Mouse (Mus musculus) lung, embryonic 14.5 days (tissue): Measurements from ENCODE around the gene Spaar. TPM values are rescaled to one million over a fixed set of nuclear protein-coding genes. Genes with fewer than 3 reads are reported as not detected.
A peak's percentile ranks its signal among the peaks of the same experiment; 100 is the strongest.

Experiments
- ATAC-seq: fragments of 200-750 bp; cut with Nextera tagmentation; 2 replicates; pipeline ENCODE4 v1.8.0; 2017; ENCODE audit warnings: mild to moderate bottlenecking, moderate TSS enrichment, moderate library complexity; ENCODE audit not compliant: insufficient read depth
- DNase-seq: peaks from one replicate; pipeline ENCODE4 v3.0.0-alpha.2; 2015
- H3K27ac ChIP-seq: fragments of 300-500 bp; sonication (generic); 2 replicates; pipeline ENCODE4 v1.5.1; 2014; ENCODE audit warnings: low read depth, mild to moderate bottlenecking, moderate library complexity
- H3K27me3 ChIP-seq: fragments of 300-500 bp; sonication (generic); 2 replicates; pipeline ENCODE4 v1.6.1; 2014; ENCODE audit warnings: low read length, control low read depth; ENCODE audit not compliant: insufficient read depth
- H3K36me3 ChIP-seq: fragments of 300-500 bp; sonication (generic); 2 replicates; pipeline ENCODE4 v1.6.1; 2014; ENCODE audit warnings: control low read depth; ENCODE audit not compliant: insufficient read depth
- H3K4me1 ChIP-seq: fragments of 300-500 bp; sonication (generic); 2 replicates; pipeline ENCODE4 v1.6.1; 2014; ENCODE audit warnings: antibody characterized with exemption, control low read depth; ENCODE audit not compliant: insufficient read depth
- H3K4me2 ChIP-seq: fragments of 300-500 bp; sonication (generic); 2 replicates; pipeline ENCODE4 v1.6.1; 2014; ENCODE audit warnings: mild to moderate bottlenecking
- H3K4me3 ChIP-seq: fragments of 300-500 bp; sonication (generic); 2 replicates; pipeline ENCODE4 v1.5.1; 2014; ENCODE audit warnings: low read depth, low read length
- H3K9ac ChIP-seq: fragments of 300-500 bp; sonication (generic); 2 replicates; pipeline ENCODE4 v1.6.1; 2014
- H3K9me3 ChIP-seq: fragments of 300-500 bp; sonication (generic); 2 replicates; pipeline ENCODE4 v1.6.1; 2016; ENCODE audit warnings: low read depth, low read length, control low read depth
- CTCF ChIP-seq: IDR thresholded peaks from 2 replicates; pipeline ENCODE4 v1.5.1; 2016; ENCODE audit warnings: antibody characterized with exemption, low read depth
- WGBS: fragments of 180-500 bp; shearing (Covaris S2); extraction: QIAGEN DNeasy Blood & Tissue Kit; methylation state at CpG from one replicate; pipeline ENCODE4 v1.1.7; 2014; 5-methylcytosine and 5-hydroxymethylcytosine counted together
- polyA plus RNA-seq: library from polyadenylated mRNA; unstranded; fragments of >200 nt; fragmentation: Nextera tagmentation; extraction: Ambion mirVana; gene quantifications from 2 replicates; pipeline ENCODE4 v1.2.1, GENCODE M21; 2014

The Spaar gene
- polyA plus RNA-seq: 0.28 and 0.38 TPM in 2 replicates

GRCm38 (mm10) chr4:43729794-43730550 lies at the start of gene Spaar:
Gene Spaar, plus strand, starts transcription at chr4:43730034.
- Histone ChIP-seq H3K27ac (peak within 1 kb of the TSS; percentile 54), H3K9ac (no peak within 1 kb of the TSS), H3K4me3 (no peak within 1 kb of the TSS), H3K27me3 (no peaks in the 10 kb centered on the region), H3K4me2 (0 out of 2 replicates have a peak within 1 kb of the TSS, but pooled peaks have one; percentile 5), H3K36me3 (no peaks in the 10 kb centered on the region), H3K4me1 (peaks cover 25% of the 10 kb centered on the region), H3K9me3 (no peaks in the 10 kb centered on the region)
- 43% methylated on average over 14 of the region's 14 CpGs for WGBS
- ATAC-seq (0 out of 2 replicates have a peak, but pooled peaks have one; percentile 9), DNase-seq (peak; percentile 13)
- no peak for TF ChIP-seq CTCF

- no peaks in the 10 kb centered on the region for H3K9me3 ChIP-seq
- no peak overlapping the region for H3K4me3 ChIP-seq
- 91% methylated on average over 17 of the region's 17 CpGs for WGBS
- TF ChIP-seq CTCF: no peak
- H3K36me3 ChIP-seq: 0 out of 2 replicates have a peak, but pooled peaks cover 12% of the 10 kb centered on the region
- no peak overlapping the region for H3K9ac ChIP-seq
- no peak for DNase-seq
- H3K4me1 ChIP-seq: no peaks in the 10 kb centered on the region
- no peak for ATAC-seq
- H3K27ac ChIP-seq: no peak overlapping the region
- H3K27me3 ChIP-seq: no peaks in the 10 kb centered on the region
- H3K4me2 ChIP-seq: no peak overlapping the region
Measured at GRCm38 (mm10) chr4:43690021-43690420, 39.8 kb upstream of the Spaar start.

GRCm38 (mm10) chr4:43691026-43691425 lies 38.8 kb upstream of the Spaar start:
- Histone ChIP-seq H3K27me3 (no peaks in the 10 kb centered on the region), H3K4me1 (no peaks in the 10 kb centered on the region), H3K4me3 (no peak overlapping the region), H3K27ac (no peak overlapping the region), H3K9ac (no peak overlapping the region), H3K36me3 (0 out of 2 replicates have a peak, but pooled peaks cover 3% of the 10 kb centered on the region), H3K9me3 (no peaks in the 10 kb centered on the region), H3K4me2 (no peak overlapping the region)
- ATAC-seq (no peak), DNase-seq (no peak)
- TF ChIP-seq CTCF: no peak
- 74% methylated on average over 5 of the region's 5 CpGs for WGBS

- no peaks in the 10 kb centered on the region for H3K27me3 ChIP-seq
- no peak overlapping the region for H3K4me2 ChIP-seq
- H3K4me3 ChIP-seq: no peak overlapping the region
- no peak for TF ChIP-seq CTCF
- WGBS: 56% methylated on average over 5 of the region's 5 CpGs
- H3K9me3 ChIP-seq: no peaks in the 10 kb centered on the region
- H3K27ac ChIP-seq: no peak overlapping the region
- H3K4me1 ChIP-seq: no peaks in the 10 kb centered on the region
- H3K36me3 ChIP-seq: no peaks in the 10 kb centered on the region
- ATAC-seq (0 out of 2 replicates have a peak, but pooled peaks have one; percentile 28), DNase-seq (no peak)
- no peak overlapping the region for H3K9ac ChIP-seq
Measured at GRCm38 (mm10) chr4:43693806-43694241, 36.0 kb upstream of the Spaar start.

DNA sequence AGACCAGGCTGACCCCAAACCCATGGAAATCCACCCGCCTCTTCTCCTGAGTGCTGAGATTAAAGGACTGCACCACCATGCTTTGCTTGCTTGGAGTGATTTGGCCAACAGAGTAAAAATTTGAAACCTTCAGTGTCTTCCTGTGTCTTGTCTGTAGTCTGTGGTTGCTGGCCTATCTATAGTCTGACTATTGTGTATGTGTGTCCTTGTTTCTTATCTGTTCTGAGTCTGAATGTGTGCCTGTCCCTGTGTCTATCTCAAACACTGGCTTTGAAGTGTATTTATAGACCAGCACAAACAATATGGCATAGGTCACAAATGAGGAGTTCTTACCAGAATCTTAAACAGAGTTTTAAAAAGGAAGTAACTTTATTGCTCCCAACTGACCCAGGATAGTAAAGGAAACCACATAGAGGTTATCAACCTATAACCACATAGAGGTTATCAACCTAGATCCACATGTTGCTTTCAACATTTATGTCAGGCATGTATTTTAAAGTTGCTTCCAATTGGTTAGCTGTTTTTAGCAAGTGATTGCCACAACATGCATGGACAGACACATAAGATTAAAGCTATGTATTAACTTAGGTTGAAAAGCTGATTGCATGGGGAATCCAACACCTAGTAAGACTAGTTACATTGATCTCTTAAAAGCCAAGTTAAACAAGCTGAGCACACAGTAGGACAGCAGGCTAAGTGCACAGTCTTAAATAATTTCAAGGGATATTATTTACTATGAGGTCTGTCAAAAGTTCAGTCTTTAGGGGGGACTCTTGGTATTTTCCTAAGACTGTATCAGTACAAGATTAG lies 35.2 kb upstream of the Spaar start:
- WGBS: 69% methylated on average over 1 of the region's 1 CpGs
- H3K27me3 ChIP-seq: no peaks in the 10 kb centered on the region
- H3K9me3 ChIP-seq: no peaks in the 10 kb centered on the region
- H3K36me3 ChIP-seq: no peaks in the 10 kb centered on the region
- no peak for TF ChIP-seq CTCF
- DNase-seq: no peak
- H3K4me3 ChIP-seq: no peak overlapping the region
- no peaks in the 10 kb centered on the region for H3K4me1 ChIP-seq
- H3K9ac ChIP-seq: no peak overlapping the region
- H3K4me2 ChIP-seq: no peak overlapping the region
- no peak for ATAC-seq
- no peak overlapping the region for H3K27ac ChIP-seq

- WGBS: 21% methylated on average over 9 of the region's 9 CpGs
- H3K9ac ChIP-seq: no peak overlapping the region
- ATAC-seq: peak; percentile 73
- H3K27me3 ChIP-seq: no peaks in the 10 kb centered on the region
- DNase-seq: peak; percentile 34
- H3K4me3 ChIP-seq: no peak overlapping the region
- no peaks in the 10 kb centered on the region for H3K9me3 ChIP-seq
- no peaks in the 10 kb centered on the region for H3K4me1 ChIP-seq
- no peaks in the 10 kb centered on the region for H3K36me3 ChIP-seq
- H3K4me2 ChIP-seq: no peak overlapping the region
- no peak overlapping the region for H3K27ac ChIP-seq
- no peak for TF ChIP-seq CTCF
Measured at GRCm38 (mm10) chr4:43695249-43695671, 34.6 kb upstream of the Spaar start.

- DNase-seq (no peak), ATAC-seq (no peak)
- Histone ChIP-seq H3K9ac (no peak overlapping the region), H3K27ac (no peak overlapping the region), H3K36me3 (no peaks in the 10 kb centered on the region), H3K4me1 (no peaks in the 10 kb centered on the region), H3K4me3 (no peak overlapping the region), H3K9me3 (no peaks in the 10 kb centered on the region), H3K4me2 (no peak overlapping the region), H3K27me3 (no peaks in the 10 kb centered on the region)
- 87% methylated on average over 13 of the region's 13 CpGs for WGBS
- no peak for TF ChIP-seq CTCF
Measured at GRCm38 (mm10) chr4:43696561-43696960, 33.3 kb upstream of the Spaar start.
